Mouse (Mus musculus) large intestine, adult 2 months (tissue): ENCODE measurements around the gene Gata2. TPM values are rescaled to one million over a fixed set of nuclear protein-coding genes. Genes with fewer than 3 reads are reported as not detected.

Experiments
- DNase-seq: peaks from one replicate; pipeline ENCODE4 v3.0.0-alpha.2; 2012; ENCODE audit warnings: low read depth, low spot score
- WGBS: fragments of 180-500 bp; shearing (Covaris S2); methylation state at CpG from one replicate; pipeline ENCODE4 v1.1.7; 2018; 5-methylcytosine and 5-hydroxymethylcytosine counted together
- polyA plus RNA-seq: library from polyadenylated mRNA; depleted of rRNA; stranded (reverse); fragments of >200 nt; gene quantifications from 2 replicates; pipeline ENCODE4 v1.2.3, GENCODE M21; 2012; rRNA removed

Gene Gata2
- polyA plus RNA-seq, 1 experiment: 1.7 TPM

- WGBS: 70% methylated on average over 7 of the region's 7 CpGs
- DNase-seq: no peak
These were observed 58.2 kb downstream of the Gata2 start for GRCm38 (mm10) chr6:88251798-88252478.

GRCm38 (mm10) chr6:88254082-88254481 is 60.4 kb downstream of the Gata2 start:
- no peak for DNase-seq
- 77% methylated on average over 6 of the region's 6 CpGs for WGBS

- no peak for DNase-seq
- 87% methylated on average over 4 of the region's 4 CpGs for WGBS
These were observed 61.7 kb downstream of the Gata2 start for GRCm38 (mm10) chr6:88255435-88255834.

Other genes with a start within 250 kb of the Gata2 start
- gene H1fx, start 212.3 kb upstream of the Gata2 start, polyA plus RNA-seq: 3.0 and 5.0 TPM in 2 replicates
- gene Rab7, start 148.6 kb upstream of the Gata2 start, polyA plus RNA-seq: 144 and 174 TPM in 2 replicates
- 282 and 305 TPM in 2 replicates for gene Rpn1, start 109.4 kb upstream of the Gata2 start, polyA plus RNA-seq
- not detected in 2 replicates for gene Dnajb8, start 28.4 kb downstream of the Gata2 start, polyA plus RNA-seq